Mouse (Mus musculus): ENCODE measurements around the gene Aldh3b3. TPM values are rescaled to one million over a fixed set of nuclear protein-coding genes. Genes with fewer than 3 reads are reported as not detected.

The Aldh3b3 gene
- polyA plus RNA-seq, 1 experiment from 2014 or later: not detected

- 86% methylated on average over 9 of the region's 9 CpGs for WGBS
- Histone ChIP-seq H3K4me2 (ENCODE audit: low read depth, low read length) (no peak overlapping the region), H3K9ac (ENCODE audit: low read length) (no peak overlapping the region), H3K9me3 (replicated peaks; ENCODE audit: control insufficient read depth, low read length) (no peaks in the 10 kb centered on the region), H3K4me3 (ENCODE audit: low read length) (no peak overlapping the region), H3K27ac (ENCODE audit: low read length) (no peak overlapping the region), H3K36me3 (ENCODE audit: control insufficient read depth, insufficient read depth) (no peaks in the 10 kb centered on the region), H3K4me1 (ENCODE audit: control insufficient read depth, insufficient read depth, low read length) (peaks cover 29% of the 10 kb centered on the region), H3K27me3 (ENCODE audit: control insufficient read depth, insufficient read depth, low read length) (no peaks in the 10 kb centered on the region)
- no peak for ATAC-seq (replicated peaks; ENCODE audit: extremely low read depth, insufficient read depth, low FRiP score)
These were observed 26.7 kb upstream of the Aldh3b3 start for GRCm38 (mm10) chr19:3931716-3932115.

DNA sequence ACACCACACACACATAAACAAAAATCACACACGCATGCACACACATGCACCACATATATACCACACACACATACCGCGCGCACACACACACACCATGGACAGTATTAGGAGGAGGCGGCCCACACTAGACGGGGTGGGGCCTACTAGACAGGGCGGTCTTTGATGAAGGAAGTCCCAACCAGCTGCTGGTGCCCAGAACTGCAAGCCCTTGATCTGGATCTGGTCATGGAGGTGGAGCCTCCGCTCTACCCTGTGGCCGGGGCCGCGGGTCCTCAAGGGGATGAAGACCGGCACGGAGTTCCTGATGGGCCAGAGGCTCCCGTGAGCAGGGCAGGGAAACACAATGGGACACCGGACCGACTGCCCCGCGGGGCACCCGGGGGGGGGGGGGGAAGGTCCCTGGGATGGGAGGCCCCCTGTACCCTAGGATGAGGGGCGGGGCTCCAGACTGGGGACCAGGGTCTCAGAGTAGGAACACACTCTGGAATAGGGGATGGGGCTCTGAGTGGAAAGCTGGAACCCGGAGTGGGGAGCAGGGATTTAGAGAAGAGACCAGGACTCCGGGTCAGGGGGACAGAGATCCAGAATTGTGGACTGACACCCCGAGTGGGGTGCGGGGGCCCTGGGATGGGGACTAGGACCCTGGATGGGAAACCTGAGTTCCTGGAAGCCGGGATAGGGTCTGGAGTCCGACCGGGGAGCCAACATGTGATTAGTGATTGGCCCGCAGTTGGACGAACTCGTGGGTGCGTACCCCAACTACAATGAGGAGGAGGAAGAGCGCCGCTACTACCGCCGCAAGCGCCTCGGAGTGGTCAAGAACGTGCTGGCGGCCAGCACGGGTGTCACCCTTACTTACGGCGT, 23.2 kb upstream of the Aldh3b3 start, which contains the start of gene Unc93b1:
Gene Unc93b1, plus strand, starts transcription at position 155 of the 864 bp plus-strand sequence.
- WGBS: 6% methylated on average over 42 of the region's 42 CpGs
- Histone ChIP-seq H3K4me1 (ENCODE audit: control insufficient read depth, insufficient read depth, low read length) (peaks cover 14% of the 10 kb centered on the region), H3K36me3 (ENCODE audit: control insufficient read depth, insufficient read depth) (no peaks in the 10 kb centered on the region), H3K27me3 (ENCODE audit: control insufficient read depth, insufficient read depth, low read length) (no peaks in the 10 kb centered on the region), H3K27ac (ENCODE audit: low read length) (peak within 1 kb of the TSS; percentile 59), H3K9ac (ENCODE audit: low read length) (peak within 1 kb of the TSS; percentile 79), H3K4me2 (ENCODE audit: low read depth, low read length) (peak within 1 kb of the TSS; percentile 98), H3K9me3 (replicated peaks; ENCODE audit: control insufficient read depth, low read length) (no peaks in the 10 kb centered on the region), H3K4me3 (ENCODE audit: low read length) (peak within 1 kb of the TSS; percentile 73)
- peak; percentile 81 for ATAC-seq (replicated peaks; ENCODE audit: extremely low read depth, insufficient read depth, low FRiP score)

GRCm38 (mm10) chr19:3935896-3936850, 22.3 kb upstream of the Aldh3b3 start:
- H3K4me2 ChIP-seq (ENCODE audit: low read depth, low read length): peak overlapping the region; percentile 98
- H3K27ac ChIP-seq (ENCODE audit: low read length): peak overlapping the region; percentile 59
- H3K9me3 ChIP-seq (replicated peaks; ENCODE audit: control insufficient read depth, low read length): no peaks in the 10 kb centered on the region
- peak overlapping the region; percentile 79 for H3K9ac ChIP-seq (ENCODE audit: low read length)
- H3K4me1 ChIP-seq (ENCODE audit: control insufficient read depth, insufficient read depth, low read length): peaks cover 9% of the 10 kb centered on the region
- ATAC-seq (replicated peaks; ENCODE audit: extremely low read depth, insufficient read depth, low FRiP score): peak; percentile 31; the same call in 1 of the 2 replicates
- 6% methylated on average over 22 of the region's 22 CpGs for WGBS
- no peaks in the 10 kb centered on the region for H3K27me3 ChIP-seq (ENCODE audit: control insufficient read depth, insufficient read depth, low read length)
- H3K36me3 ChIP-seq (ENCODE audit: control insufficient read depth, insufficient read depth): no peaks in the 10 kb centered on the region
- peak overlapping the region; percentile 73 for H3K4me3 ChIP-seq (ENCODE audit: low read length)

DNA sequence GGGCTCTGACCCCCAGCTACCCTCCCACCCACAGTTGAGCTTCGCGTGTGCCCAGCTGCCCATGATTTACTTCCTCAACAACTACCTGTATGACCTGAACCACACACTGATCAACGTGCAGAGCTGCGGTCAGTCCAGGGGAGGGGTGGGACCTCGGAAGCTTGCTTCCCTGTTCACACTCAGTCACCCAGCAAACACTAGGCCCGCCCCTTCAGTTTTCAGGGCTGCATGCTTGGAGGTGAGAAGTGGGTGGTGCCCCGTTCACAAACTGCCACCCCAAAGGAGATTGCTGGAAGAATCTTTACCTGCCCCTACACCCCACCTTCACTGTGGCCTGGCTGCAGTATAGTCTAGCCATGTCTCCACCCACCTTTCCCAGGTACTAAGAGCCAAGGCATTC, 16.1 kb upstream of the Aldh3b3 start:
- Histone ChIP-seq H3K9me3 (replicated peaks; ENCODE audit: control insufficient read depth, low read length) (no peaks in the 10 kb centered on the region), H3K9ac (ENCODE audit: low read length) (no peak overlapping the region), H3K36me3 (ENCODE audit: control insufficient read depth, insufficient read depth) (no peaks in the 10 kb centered on the region), H3K4me2 (ENCODE audit: low read depth, low read length) (no peak overlapping the region), H3K27me3 (ENCODE audit: control insufficient read depth, insufficient read depth, low read length) (no peaks in the 10 kb centered on the region), H3K4me1 (ENCODE audit: control insufficient read depth, insufficient read depth, low read length) (peaks cover 15% of the 10 kb centered on the region), H3K27ac (ENCODE audit: low read length) (no peak overlapping the region), H3K4me3 (ENCODE audit: low read length) (no peak overlapping the region)
- 80% methylated on average over 7 of the region's 7 CpGs for WGBS
- ATAC-seq (replicated peaks; ENCODE audit: extremely low read depth, insufficient read depth, low FRiP score): no peak

DNA sequence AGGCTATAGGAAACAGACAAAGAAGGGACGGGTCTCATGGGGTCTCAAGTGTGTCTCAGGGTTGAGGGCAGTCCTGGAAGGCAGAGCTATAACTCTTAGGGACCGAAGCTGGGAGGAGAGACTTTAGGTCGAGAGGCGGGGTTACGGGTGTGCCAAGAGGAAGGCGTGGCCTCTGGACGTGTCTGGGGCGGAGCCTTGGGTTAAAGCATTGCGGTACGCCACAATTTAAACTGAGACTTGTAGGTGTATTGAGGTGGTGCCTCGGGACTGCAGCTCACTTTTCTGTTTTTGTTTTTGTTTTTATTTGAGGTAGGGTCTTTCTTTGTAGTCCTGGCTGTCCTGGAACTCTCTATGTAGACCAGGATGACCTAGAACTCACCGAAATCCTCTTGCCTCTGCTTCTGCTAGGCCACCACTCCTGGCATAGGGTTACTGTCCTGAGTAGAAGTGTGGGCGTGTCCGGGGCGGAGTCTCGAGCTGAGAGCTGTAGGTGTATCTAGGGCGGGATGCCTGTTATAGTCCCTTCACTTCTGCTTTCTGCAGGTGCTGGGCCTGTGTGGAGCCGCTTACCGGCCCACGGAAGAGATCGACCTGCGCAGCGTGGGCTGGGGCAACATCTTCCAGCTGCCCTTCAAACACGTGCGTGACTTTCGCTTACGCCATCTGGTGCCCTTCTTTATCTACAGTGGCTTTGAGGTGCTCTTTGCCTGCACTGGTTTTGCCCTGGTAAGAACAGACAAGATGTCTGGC, 15.3 kb upstream of the Aldh3b3 start:
- no peaks in the 10 kb centered on the region for H3K9me3 ChIP-seq (replicated peaks; ENCODE audit: control insufficient read depth, low read length)
- no peaks in the 10 kb centered on the region for H3K27me3 ChIP-seq (ENCODE audit: control insufficient read depth, insufficient read depth, low read length)
- H3K4me3 ChIP-seq (ENCODE audit: low read length): peak overlapping the region; percentile 39
- H3K4me1 ChIP-seq (ENCODE audit: control insufficient read depth, insufficient read depth, low read length): peaks cover 15% of the 10 kb centered on the region
- ATAC-seq (replicated peaks; ENCODE audit: extremely low read depth, insufficient read depth, low FRiP score): no peak
- H3K36me3 ChIP-seq (ENCODE audit: control insufficient read depth, insufficient read depth): no peaks in the 10 kb centered on the region
- H3K4me2 ChIP-seq (ENCODE audit: low read depth, low read length): peak overlapping the region; percentile 61
- no peak overlapping the region for H3K27ac ChIP-seq (ENCODE audit: low read length)
- 17% methylated on average over 27 of the region's 27 CpGs for WGBS
- H3K9ac ChIP-seq (ENCODE audit: low read length): peak overlapping the region; percentile 46

DNA sequence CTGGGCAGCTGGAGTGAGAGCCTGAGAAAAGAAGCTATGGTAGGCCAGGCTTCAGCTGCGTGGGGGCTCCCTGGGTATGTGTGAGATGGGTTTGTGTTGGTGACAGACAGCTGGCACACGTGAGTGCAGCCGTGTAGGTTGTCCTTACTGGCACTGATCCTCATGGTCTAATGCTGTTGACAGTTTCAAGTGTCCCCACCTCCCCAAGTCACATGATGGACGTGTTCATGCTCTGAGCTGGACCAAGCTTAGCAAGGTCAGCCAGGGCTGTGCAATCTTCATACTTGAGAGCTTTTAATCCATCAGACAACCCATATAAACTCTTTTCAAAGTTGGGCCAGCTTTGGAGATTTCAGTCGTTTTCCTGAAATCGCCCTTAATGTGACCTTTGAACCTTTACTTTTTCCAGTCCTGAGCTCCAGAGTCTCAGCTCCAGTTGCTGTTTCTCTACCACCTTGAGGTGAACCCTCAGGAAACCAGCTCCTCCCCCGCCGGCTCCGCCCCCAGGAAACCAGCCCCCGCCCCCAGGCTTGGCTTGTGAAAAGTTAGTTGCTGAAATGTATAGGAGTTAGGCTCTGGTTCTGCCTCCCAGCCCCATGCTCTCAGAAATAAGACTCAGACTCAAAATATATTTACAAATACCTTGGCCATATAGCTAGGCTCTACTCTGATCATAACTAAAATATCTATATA, 12.4 kb upstream of the Aldh3b3 start:
- no peak overlapping the region for H3K9ac ChIP-seq (ENCODE audit: low read length)
- H3K9me3 ChIP-seq (replicated peaks; ENCODE audit: control insufficient read depth, low read length): no peaks in the 10 kb centered on the region
- H3K4me2 ChIP-seq (ENCODE audit: low read depth, low read length): peak overlapping the region; percentile 33; the same call in 1 of the 2 replicates
- peaks cover 15% of the 10 kb centered on the region for H3K4me1 ChIP-seq (ENCODE audit: control insufficient read depth, insufficient read depth, low read length)
- H3K27me3 ChIP-seq (ENCODE audit: control insufficient read depth, insufficient read depth, low read length): no peaks in the 10 kb centered on the region
- H3K36me3 ChIP-seq (ENCODE audit: control insufficient read depth, insufficient read depth): no peaks in the 10 kb centered on the region
- peak overlapping the region; percentile 75 for H3K27ac ChIP-seq (ENCODE audit: low read length)
- WGBS: 15% methylated on average over 10 of the region's 10 CpGs
- H3K4me3 ChIP-seq (ENCODE audit: low read length): no peak overlapping the region
- ATAC-seq (replicated peaks; ENCODE audit: extremely low read depth, insufficient read depth, low FRiP score): peak; percentile 81

GRCm38 (mm10) chr19:3946715-3947114, 11.7 kb upstream of the Aldh3b3 start:
- peak; percentile 68; the same call in 1 of the 2 replicates for ATAC-seq (replicated peaks; ENCODE audit: extremely low read depth, insufficient read depth, low FRiP score)
- Histone ChIP-seq H3K4me3 (ENCODE audit: low read length) (no peak overlapping the region), H3K4me2 (ENCODE audit: low read depth, low read length) (no peak overlapping the region), H3K4me1 (ENCODE audit: control insufficient read depth, insufficient read depth, low read length) (peaks cover 15% of the 10 kb centered on the region), H3K9me3 (replicated peaks; ENCODE audit: control insufficient read depth, low read length) (no peaks in the 10 kb centered on the region), H3K27me3 (ENCODE audit: control insufficient read depth, insufficient read depth, low read length) (no peaks in the 10 kb centered on the region), H3K27ac (ENCODE audit: low read length) (peak overlapping the region; percentile 75), H3K9ac (ENCODE audit: low read length) (no peak overlapping the region), H3K36me3 (ENCODE audit: control insufficient read depth, insufficient read depth) (no peaks in the 10 kb centered on the region)
- WGBS: 13% methylated on average over 2 of the region's 2 CpGs

GRCm38 (mm10) chr19:3947813-3948212, 10.6 kb upstream of the Aldh3b3 start:
- H3K27ac ChIP-seq (ENCODE audit: low read length): no peak overlapping the region
- 83% methylated on average over 3 of the region's 3 CpGs for WGBS
- H3K36me3 ChIP-seq (ENCODE audit: control insufficient read depth, insufficient read depth): no peaks in the 10 kb centered on the region
- H3K9ac ChIP-seq (ENCODE audit: low read length): no peak overlapping the region
- ATAC-seq (replicated peaks; ENCODE audit: extremely low read depth, insufficient read depth, low FRiP score): no peak
- no peaks in the 10 kb centered on the region for H3K27me3 ChIP-seq (ENCODE audit: control insufficient read depth, insufficient read depth, low read length)
- H3K4me3 ChIP-seq (ENCODE audit: low read length): no peak overlapping the region
- no peak overlapping the region for H3K4me2 ChIP-seq (ENCODE audit: low read depth, low read length)
- peaks cover 15% of the 10 kb centered on the region for H3K4me1 ChIP-seq (ENCODE audit: control insufficient read depth, insufficient read depth, low read length)
- H3K9me3 ChIP-seq (replicated peaks; ENCODE audit: control insufficient read depth, low read length): no peaks in the 10 kb centered on the region
